9 mouse cellular contexts compared by ENCODE assay signal in the genomic region with DNA sequence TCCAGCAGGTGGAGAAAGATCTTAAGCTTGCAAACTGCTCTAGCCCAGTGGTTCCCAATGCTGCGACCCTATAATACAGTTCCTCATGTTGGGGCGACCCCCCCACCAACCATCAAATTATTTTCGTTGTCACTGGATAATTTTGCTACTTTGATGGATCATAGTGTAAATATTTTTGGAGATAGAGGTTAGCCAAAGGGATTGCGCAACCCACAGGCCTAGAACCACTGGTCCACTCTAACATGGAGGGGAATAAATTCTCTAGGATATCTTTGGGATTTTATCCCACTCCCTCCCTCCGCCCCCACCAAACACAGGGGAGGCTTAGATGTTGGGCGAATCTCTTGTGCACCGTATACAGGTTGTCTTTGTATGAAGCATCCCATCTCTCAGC. TPM values are rescaled to one million over a fixed set of nuclear protein-coding genes. Genes with fewer than 3 reads are reported as not detected.
DNase-seq lines count a peak whose midpoint lies in the region; ATAC-seq and TF ChIP-seq lines count a peak whose summit lies in the region.
"Had no signal": no experiment of that assay in that cellular context is flagged by ENCODE, and none has a peak within 500 bp of the region (broad histone marks: within the 10 kb centered on the region; RNA-seq: fewer than 3 reads in every experiment).

No protein-coding gene starts in this region.

- H3K4me1 ChIP-seq in heart, adult 2 months (ENCODE audit: control insufficient read depth, insufficient read depth, low read length), result peaks cover under 1% of the 10 kb centered on the region; the same call in 1 of the 2 replicates
- peaks cover 12% of the 10 kb centered on the region for H3K4me1 ChIP-seq in neural tube, embryonic 11.5 days (ENCODE audit: control insufficient read depth, insufficient read depth, low read length)
- peaks cover 73% of the 10 kb centered on the region for H3K4me1 ChIP-seq in limb, embryonic 13.5 days

- intact Hi-C loops in heart, adult 2 months (cut with DNase I), result loop anchor here (2.0 kb wide), 1 partner anchor 22 kb away; no protein-coding TSS in a partner anchor

- no peaks in the 10 kb centered on the region for H3K27me3 ChIP-seq in heart, adult 2 months (ENCODE audit: control insufficient read depth, insufficient read depth, low read length)
- H3K27me3 ChIP-seq in neural tube, embryonic 11.5 days (ENCODE audit: control insufficient read depth, insufficient read depth, low read length), result no peaks in the 10 kb centered on the region
- no peaks in the 10 kb centered on the region for H3K27me3 ChIP-seq in limb, embryonic 13.5 days

- H3K9me3 ChIP-seq in neural tube, embryonic 11.5 days (ENCODE audit: control insufficient read depth, low read length), result no peaks in the 10 kb centered on the region
- no peaks in the 10 kb centered on the region for H3K9me3 ChIP-seq in limb, embryonic 13.5 days

- no peak overlapping the region for H3K4me3 ChIP-seq in heart, adult 2 months
- H3K4me3 ChIP-seq in neural tube, embryonic 11.5 days (ENCODE audit: low read depth, low read length), result no peak overlapping the region
- H3K4me3 ChIP-seq in limb, embryonic 13.5 days, result peak overlapping the region; percentile 26

- no peaks in the 10 kb centered on the region for H3K79me2 ChIP-seq in heart, adult 2 months (replicated peaks; ENCODE audit: control insufficient read depth, insufficient read depth, low read length)

- peak in 1 of 2 experiments; percentile 44 for DNase-seq in heart, adult 2 months
- no peak for DNase-seq in heart, adult 11 months
- no peak for DNase-seq in neural tube, embryonic 11.5 days (ENCODE audit: low spot score)
- no peak for DNase-seq in neural tube, embryonic 10.5 days (ENCODE audit: extremely low spot score, low spot score)
- no peak for DNase-seq in testis, postnatal 14 days (ENCODE audit: low spot score)
- no peak for DNase-seq in cerebellum, adult 11-12 months
- no peak for DNase-seq in layer of hippocampus, adult 9-10 months (ENCODE audit: low spot score)
- DNase-seq: thymus, postnatal 36 days had no signal

- H3K4me2 ChIP-seq in neural tube, embryonic 11.5 days (ENCODE audit: low read depth), result no peak overlapping the region
- H3K4me2 ChIP-seq in limb, embryonic 13.5 days (replicated peaks), result peak overlapping the region; percentile 58

- TF ChIP-seq CTCF in heart, adult 2 months (IDR thresholded peaks at IDR 0.05), result no peak

- 81% methylated on average over 7 of the region's 7 CpGs for WGBS in heart, adult 2 months
- WGBS in neural tube, embryonic 11.5 days, result 83% methylated on average over 7 of the region's 7 CpGs
- WGBS in limb, embryonic 13.5 days, result 78% methylated on average over 7 of the region's 7 CpGs

- H3K9ac ChIP-seq in heart, adult 2 months (ENCODE audit: low read depth, low read length), result no peak overlapping the region
- no peak overlapping the region for H3K9ac ChIP-seq in neural tube, embryonic 11.5 days (ENCODE audit: low read length)
- 0 out of 2 replicates have a peak overlapping the region, but pooled peaks have one; percentile 35 for H3K9ac ChIP-seq in limb, embryonic 13.5 days

- TF ChIP-seq EP300 in heart, adult 2 months (IDR thresholded peaks at IDR 0.05; ENCODE audit: insufficient read depth, low read depth, low read length), result no peak

- peak overlapping the region; percentile 78 for H3K27ac ChIP-seq in heart, adult 2 months
- H3K27ac ChIP-seq in neural tube, embryonic 11.5 days (ENCODE audit: low read depth, low read length), result 0 out of 2 replicates have a peak overlapping the region, but pooled peaks have one; percentile 39
- H3K27ac ChIP-seq in limb, embryonic 13.5 days, result peak overlapping the region; percentile 98

- no peaks in the 10 kb centered on the region for H3K36me3 ChIP-seq in heart, adult 2 months (ENCODE audit: control insufficient read depth, insufficient read depth, low read length)
- no peaks in the 10 kb centered on the region for H3K36me3 ChIP-seq in neural tube, embryonic 11.5 days (ENCODE audit: control insufficient read depth, insufficient read depth, low read length)
- no peaks in the 10 kb centered on the region for H3K36me3 ChIP-seq in limb, embryonic 13.5 days

- TF ChIP-seq POLR2A in heart, adult 2 months (IDR thresholded peaks at IDR 0.05; ENCODE audit: insufficient read depth, low read depth, low read length), result no peak

- ATAC-seq in neural tube, embryonic 11.5 days (ENCODE audit: insufficient read depth, low FRiP score, low TSS enrichment), result no peak
- no peak for ATAC-seq in limb, embryonic 13.5 days (ENCODE audit: low FRiP score, low read depth)

RNA-seq across cellular contexts. Expression of gene 2410131K14Rik, which starts 49.8 kb away (rescaled TPM):
- 1 to 10 TPM; 8.3 to 9.5 TPM for total RNA-seq in heart, adult 2 months (2021)
- polyA plus RNA-seq in heart, adult 2 months (2012; rRNA removed), result 10.7 and 17.4 TPM in 2 replicates
- polyA plus RNA-seq in neural tube, embryonic 11.5 days (2014; fragmentation: Nextera tagmentation; extraction: Ambion mirVana), result 12.8 and 14.8 TPM in 2 replicates
- 12.9 TPM in 2 replicates for polyA plus RNA-seq in limb, embryonic 13.5 days (2015; fragmentation: Nextera tagmentation; extraction: Ambion mirVana)

RNA-seq across cellular contexts. Expression of gene Rnft2, which starts 49.9 kb away (rescaled TPM):
- 1 to 10 TPM in 1 of 2 experiments, under 1 TPM in 1; 0.99 to 1.5 TPM for total RNA-seq in heart, adult 2 months (2021)
- polyA plus RNA-seq in heart, adult 2 months (2012; rRNA removed), result 2.2 and 3.7 TPM in 2 replicates
- 4.3 and 7.4 TPM in 2 replicates for polyA plus RNA-seq in neural tube, embryonic 11.5 days (2014; fragmentation: Nextera tagmentation; extraction: Ambion mirVana)
- 4.6 and 5.3 TPM in 2 replicates for polyA plus RNA-seq in limb, embryonic 13.5 days (2015; fragmentation: Nextera tagmentation; extraction: Ambion mirVana)

Comparison
In these comparisons a context has a peak if more than half of its experiments do, and no peak if none do; other contexts are left out.
1. H3K27ac ChIP-seq: peak in every context shown above with its lines; median percentile 98 in limb, embryonic 13.5 days; 78 in heart, adult 2 months; 39 in neural tube, embryonic 11.5 days.